Mouse (Mus musculus) intestine, postnatal 0 days (tissue): ENCODE data around the gene Med12l. TPM values are rescaled to one million over a fixed set of nuclear protein-coding genes. Genes with fewer than 3 reads are reported as not detected.

Source experiments
- ATAC-seq: fragments of 200-750 bp; cut with Nextera tagmentation; 2 replicates; pipeline ENCODE4 v1.8.0; 2017; ENCODE audit warnings: mild to moderate bottlenecking, moderate TSS enrichment, moderate library complexity
- H3K27ac ChIP-seq: fragments of 300-500 bp; sonication (generic); 2 replicates; pipeline ENCODE4 v1.5.1; 2014; ENCODE audit warnings: mild to moderate bottlenecking, low read depth, low read length, moderate library complexity
- H3K27me3 ChIP-seq: fragments of 300-500 bp; sonication (generic); replicated peaks from 2 replicates; pipeline ENCODE4 v1.6.1; 2014; ENCODE audit warnings: low read length, mixed read lengths; ENCODE audit not compliant: control insufficient read depth, insufficient read depth
- H3K36me3 ChIP-seq: fragments of 300-500 bp; sonication (generic); 2 replicates; pipeline ENCODE4 v1.6.1; 2014; ENCODE audit warnings: mild to moderate bottlenecking, moderate library complexity; ENCODE audit not compliant: control insufficient read depth, insufficient read depth
- H3K4me1 ChIP-seq: fragments of 300-500 bp; sonication (generic); replicated peaks from 2 replicates; pipeline ENCODE4 v1.6.1; 2014; ENCODE audit warnings: antibody characterized with exemption, low read length, mixed read lengths; ENCODE audit not compliant: control insufficient read depth, insufficient read depth
- H3K4me2 ChIP-seq: fragments of 300-500 bp; sonication (generic); replicated peaks from 2 replicates; pipeline ENCODE4 v1.6.1; 2014; ENCODE audit warnings: low read depth, mild to moderate bottlenecking, moderate library complexity
- H3K4me3 ChIP-seq: fragments of 300-500 bp; sonication (generic); 2 replicates; pipeline ENCODE4 v1.5.1; 2014; ENCODE audit warnings: low read depth, low read length
- H3K9ac ChIP-seq: fragments of 300-500 bp; sonication (generic); 2 replicates; pipeline ENCODE4 v1.6.1; 2014; ENCODE audit warnings: mild to moderate bottlenecking, low read depth, low read length
- H3K9me3 ChIP-seq: fragments of 300-500 bp; sonication (generic); 2 replicates; pipeline ENCODE4 v1.6.1; 2016; ENCODE audit warnings: mixed run types; ENCODE audit not compliant: control insufficient read depth
- CTCF ChIP-seq: sonication (generic); IDR thresholded peaks from 2 replicates; pipeline ENCODE4 v1.5.1; 2016; ENCODE audit warnings: low read depth, mild to moderate bottlenecking, control low read depth, antibody characterized with exemption, moderate library complexity
- WGBS: fragments of 180-500 bp; shearing (Covaris S2); extraction: QIAGEN DNeasy Blood & Tissue Kit; methylation state at CpG from one replicate; pipeline ENCODE4 v1.1.7; 2014; 5-methylcytosine and 5-hydroxymethylcytosine counted together
- polyA plus RNA-seq: library from polyadenylated mRNA; unstranded; fragments of >200 nt; fragmentation: Nextera tagmentation; extraction: Ambion mirVana; gene quantifications from 2 replicates; pipeline ENCODE4 v1.2.1, GENCODE M21; 2015

The Med12l gene
- polyA plus RNA-seq, 1 experiment from 2014 or later: 0.42 TPM

DNA sequence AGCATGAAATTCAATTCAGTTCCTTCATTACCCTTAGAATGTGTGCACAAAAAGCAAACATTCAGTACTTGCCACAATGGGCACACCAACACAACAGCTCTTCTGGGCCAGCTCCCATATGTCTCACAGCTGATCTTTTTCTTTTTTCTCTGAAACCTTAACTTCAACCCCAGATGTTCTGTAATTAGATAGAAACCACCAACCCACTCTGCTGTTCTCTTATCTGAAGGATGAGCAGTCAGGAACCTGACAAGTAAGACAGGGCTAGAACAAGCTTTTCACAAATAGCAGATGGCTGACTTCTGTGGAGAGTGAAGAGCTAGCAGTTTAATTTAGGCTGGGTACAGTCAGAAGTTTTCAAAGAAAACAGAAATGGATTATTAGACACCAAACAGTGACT lies 144.0 kb downstream of the Med12l start:
- H3K27ac ChIP-seq: no peak overlapping the region
- H3K4me2 ChIP-seq: no peak overlapping the region
- H3K9ac ChIP-seq: no peak overlapping the region
- no peaks in the 10 kb centered on the region for H3K36me3 ChIP-seq
- H3K9me3 ChIP-seq: no peaks in the 10 kb centered on the region
- no peaks in the 10 kb centered on the region for H3K27me3 ChIP-seq
- no peak for ATAC-seq
- H3K4me3 ChIP-seq: no peak overlapping the region
- TF ChIP-seq CTCF: no peak
- H3K4me1 ChIP-seq: no peaks in the 10 kb centered on the region

DNA sequence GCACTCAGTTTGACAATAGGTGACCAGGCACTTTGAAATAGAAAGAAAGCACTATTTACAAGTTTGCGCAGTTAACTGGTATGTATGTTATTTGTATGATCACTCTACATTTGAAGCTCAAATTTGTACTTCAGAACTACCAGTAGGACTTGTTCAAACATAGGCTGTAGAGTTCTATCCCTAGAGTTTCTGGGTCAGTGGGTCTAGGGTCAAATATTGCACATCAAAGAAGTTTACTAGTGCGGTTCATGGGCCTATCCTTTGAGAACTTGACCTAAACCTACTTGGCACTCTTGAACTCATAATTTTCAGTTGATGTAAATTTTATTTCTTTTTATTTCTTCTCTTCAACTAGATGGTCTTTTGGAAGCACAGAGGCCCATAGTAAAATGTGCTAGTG lies 145.0 kb downstream of the Med12l start:
- Histone ChIP-seq H3K4me1 (no peaks in the 10 kb centered on the region), H3K9ac (no peak overlapping the region), H3K27ac (no peak overlapping the region), H3K4me2 (no peak overlapping the region), H3K9me3 (no peaks in the 10 kb centered on the region), H3K4me3 (no peak overlapping the region), H3K27me3 (no peaks in the 10 kb centered on the region), H3K36me3 (no peaks in the 10 kb centered on the region)
- ATAC-seq: no peak
- WGBS: 97% methylated on average over 2 of the region's 2 CpGs
- no peak for TF ChIP-seq CTCF

DNA sequence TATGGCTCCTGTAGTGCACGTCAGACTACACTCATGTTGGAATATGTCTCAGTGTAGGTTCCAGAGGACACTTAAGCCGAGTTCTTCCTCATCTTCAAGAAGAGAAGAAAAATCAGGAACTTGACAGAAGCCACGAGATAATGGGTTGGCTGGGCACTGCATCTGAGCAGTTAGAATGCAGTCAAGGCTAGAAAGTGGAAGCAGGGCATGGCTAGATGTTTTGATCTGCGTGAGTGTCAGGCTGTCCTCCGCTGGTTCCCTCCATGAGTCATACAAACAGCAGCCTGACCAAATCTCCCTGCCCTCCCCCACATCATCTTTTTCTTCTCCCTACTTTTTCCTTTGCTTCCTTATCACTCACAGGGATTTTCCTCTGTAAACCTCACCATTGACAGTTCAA lies 147.8 kb downstream of the Med12l start, which contains the start of gene P2ry14:
P2ry14 (minus strand) TSS at position 195 of the 400 bp plus-strand sequence.
- H3K4me1 ChIP-seq: no peaks in the 10 kb centered on the region
- ATAC-seq: no peak
- no peaks in the 10 kb centered on the region for H3K27me3 ChIP-seq
- no peak for TF ChIP-seq CTCF
- WGBS: 62% methylated on average over 5 of the region's 5 CpGs
- no peak within 1 kb of the TSS for H3K9ac ChIP-seq
- no peaks in the 10 kb centered on the region for H3K9me3 ChIP-seq
- H3K27ac ChIP-seq: no peak within 1 kb of the TSS
- H3K36me3 ChIP-seq: no peaks in the 10 kb centered on the region
- no peak within 1 kb of the TSS for H3K4me2 ChIP-seq
- H3K4me3 ChIP-seq: no peak within 1 kb of the TSS

DNA sequence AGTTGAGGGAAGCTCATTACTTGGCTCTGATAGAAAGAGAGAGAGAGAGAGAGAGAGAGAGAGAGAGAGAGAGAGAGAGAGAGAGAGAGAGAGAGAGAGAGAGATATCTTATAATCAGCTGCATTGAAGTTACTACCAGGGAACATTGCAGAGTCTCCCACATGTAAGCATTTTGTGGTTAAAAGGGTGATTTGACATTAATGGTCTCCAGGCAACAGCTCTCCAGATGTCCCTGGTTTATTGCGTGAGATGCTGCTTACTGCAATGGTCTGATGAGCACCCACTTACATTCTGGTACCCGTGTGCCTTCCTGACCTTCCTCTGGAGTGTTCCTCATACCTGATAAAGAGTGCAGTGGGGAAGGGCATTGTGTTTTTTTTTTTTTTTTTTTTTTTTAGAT lies 149.3 kb downstream of the Med12l start:
- Histone ChIP-seq H3K27me3 (no peaks in the 10 kb centered on the region), H3K9me3 (no peaks in the 10 kb centered on the region), H3K36me3 (no peaks in the 10 kb centered on the region), H3K4me2 (no peak overlapping the region), H3K9ac (no peak overlapping the region), H3K4me1 (no peaks in the 10 kb centered on the region), H3K4me3 (no peak overlapping the region), H3K27ac (no peak overlapping the region)
- no peak for ATAC-seq
- no peak for TF ChIP-seq CTCF
- WGBS: 78% methylated on average over 2 of the region's 2 CpGs

DNA sequence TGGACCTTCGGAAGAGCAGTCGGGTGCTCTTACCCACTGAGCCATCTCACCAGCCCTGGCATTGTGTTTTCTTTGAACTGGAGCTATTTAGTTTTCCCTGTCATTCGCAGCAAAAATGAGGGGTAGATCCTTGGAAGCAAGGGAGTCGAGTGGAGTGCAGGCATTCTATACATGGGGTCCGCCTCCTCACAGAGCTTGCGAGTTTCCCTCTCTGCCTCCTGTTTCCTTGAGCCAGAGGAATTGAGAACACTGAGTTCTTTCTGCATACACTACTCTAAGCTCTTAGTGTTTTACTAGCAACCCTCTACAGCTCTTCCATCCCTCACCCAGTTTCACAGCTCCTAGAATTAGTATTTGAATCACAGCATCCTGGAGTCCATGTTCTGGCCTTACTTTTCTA lies 149.8 kb downstream of the Med12l start:
- 90% methylated on average over 6 of the region's 6 CpGs for WGBS
- Histone ChIP-seq H3K36me3 (no peaks in the 10 kb centered on the region), H3K4me2 (no peak overlapping the region), H3K4me3 (no peak overlapping the region), H3K9ac (no peak overlapping the region), H3K27ac (no peak overlapping the region), H3K27me3 (no peaks in the 10 kb centered on the region), H3K4me1 (no peaks in the 10 kb centered on the region), H3K9me3 (no peaks in the 10 kb centered on the region)
- TF ChIP-seq CTCF: no peak
- no peak for ATAC-seq

DNA sequence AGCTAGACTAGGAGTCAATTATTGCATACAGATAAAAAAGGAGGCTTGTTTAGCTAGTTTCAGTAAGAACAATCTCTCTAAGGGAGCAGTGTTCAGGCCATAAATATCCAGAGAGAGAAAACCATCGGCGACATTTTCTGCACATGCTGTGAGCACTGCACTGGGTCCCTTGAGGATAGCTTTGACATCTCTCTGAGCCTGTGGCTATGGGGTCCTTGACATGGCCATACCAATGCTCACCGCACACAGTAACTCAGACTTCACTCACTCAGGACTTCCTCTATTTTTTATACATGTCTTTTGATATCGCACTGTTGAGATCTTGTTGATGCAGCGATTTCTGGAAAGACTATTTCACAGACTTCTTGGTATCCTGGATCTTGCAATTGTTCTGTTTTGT lies 151.4 kb downstream of the Med12l start:
- Histone ChIP-seq H3K4me1 (no peaks in the 10 kb centered on the region), H3K27ac (no peak overlapping the region), H3K36me3 (no peaks in the 10 kb centered on the region), H3K9ac (no peak overlapping the region), H3K27me3 (no peaks in the 10 kb centered on the region), H3K4me2 (no peak overlapping the region), H3K9me3 (no peaks in the 10 kb centered on the region), H3K4me3 (no peak overlapping the region)
- 80% methylated on average over 5 of the region's 5 CpGs for WGBS
- no peak for ATAC-seq
- no peak for TF ChIP-seq CTCF

DNA sequence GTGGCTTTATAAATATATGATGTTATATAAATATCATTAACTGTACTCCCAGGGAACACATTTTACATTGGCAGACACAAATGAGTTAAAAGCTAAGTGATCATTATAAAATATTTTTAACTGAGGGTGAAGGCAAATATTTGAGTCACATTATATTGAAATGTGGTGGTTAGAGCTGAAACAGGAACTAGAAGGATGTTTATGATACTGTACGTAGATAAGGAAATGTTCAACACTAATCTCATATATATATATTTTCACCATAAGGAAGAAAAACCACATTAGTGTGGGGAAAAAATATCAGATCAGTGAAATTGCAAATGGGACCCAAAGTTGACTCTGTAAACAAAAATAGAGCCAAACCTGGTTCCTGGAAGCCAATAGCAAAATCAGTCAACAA lies 154.8 kb downstream of the Med12l start:
- 51% methylated on average over 1 of the region's 1 CpGs for WGBS
- Histone ChIP-seq H3K27me3 (no peaks in the 10 kb centered on the region), H3K27ac (no peak overlapping the region), H3K9ac (no peak overlapping the region), H3K36me3 (no peaks in the 10 kb centered on the region), H3K4me1 (no peaks in the 10 kb centered on the region), H3K4me3 (no peak overlapping the region), H3K9me3 (no peaks in the 10 kb centered on the region), H3K4me2 (no peak overlapping the region)
- TF ChIP-seq CTCF: no peak
- no peak for ATAC-seq
